Mouse (Mus musculus): ENCODE results near the gene Myo1e. TPM values are rescaled to one million over a fixed set of nuclear protein-coding genes. Genes with fewer than 3 reads are reported as not detected.

Myo1e gene
- polyA plus RNA-seq, 1 experiment from 2014 or later = 18.9 TPM

- H3K4me1 ChIP-seq = peaks cover 10% of the 10 kb centered on the region; the same call in 1 of the 2 replicates
- no peaks in the 10 kb centered on the region for H3K9me3 ChIP-seq (replicated peaks)
- H3K36me3 ChIP-seq = no peaks in the 10 kb centered on the region
- no peak overlapping the region for H3K4me3 ChIP-seq
- no peak overlapping the region for H3K27ac ChIP-seq
- no peaks in the 10 kb centered on the region for H3K27me3 ChIP-seq (ENCODE audit: low read depth, poor library complexity, severe bottlenecking)
- 87% methylated on average over 4 of the region's 4 CpGs for WGBS
- DNase-seq (ENCODE audit: low spot score) = no peak
These were observed 76.0 kb downstream of the Myo1e start for GRCm38 (mm10) chr9:70283151-70283550.

- Histone ChIP-seq H3K27me3 (ENCODE audit: low read depth, poor library complexity, severe bottlenecking) (no peaks in the 10 kb centered on the region), H3K9me3 (replicated peaks) (no peaks in the 10 kb centered on the region), H3K36me3 (no peaks in the 10 kb centered on the region), H3K4me3 (no peak overlapping the region), H3K27ac (no peak overlapping the region), H3K4me1 (peaks cover 10% of the 10 kb centered on the region; the same call in 1 of the 2 replicates)
- 85% methylated on average over 7 of the region's 7 CpGs for WGBS
- DNase-seq (ENCODE audit: low spot score) = no peak
These were observed 77.5 kb downstream of the Myo1e start for GRCm38 (mm10) chr9:70284584-70285140.

GRCm38 (mm10) chr9:70290785-70291184 lies 83.6 kb downstream of the Myo1e start:
- no peak for DNase-seq (ENCODE audit: low spot score)
- H3K4me1 ChIP-seq = peaks cover 18% of the 10 kb centered on the region
- H3K27ac ChIP-seq = no peak overlapping the region
- H3K27me3 ChIP-seq (ENCODE audit: low read depth, poor library complexity, severe bottlenecking) = no peaks in the 10 kb centered on the region
- H3K9me3 ChIP-seq (replicated peaks) = no peaks in the 10 kb centered on the region
- no peak overlapping the region for H3K4me3 ChIP-seq
- 79% methylated on average over 10 of the region's 10 CpGs for WGBS
- H3K36me3 ChIP-seq = no peaks in the 10 kb centered on the region

GRCm38 (mm10) chr9:70296916-70297315 lies 89.8 kb downstream of the Myo1e start:
- 25% methylated on average over 2 of the region's 2 CpGs for whole genome bisulfite sequencing
- H3K27me3 ChIP-seq (ENCODE audit: low read depth, poor library complexity, severe bottlenecking) = no peaks in the 10 kb centered on the region
- no peak overlapping the region for H3K4me3 ChIP-seq
- H3K4me1 ChIP-seq = peaks cover 13% of the 10 kb centered on the region
- DNase-seq (ENCODE audit: low spot score) = no peak
- H3K9me3 ChIP-seq (replicated peaks) = no peaks in the 10 kb centered on the region
- H3K27ac ChIP-seq = no peak overlapping the region
- peaks cover 15% of the 10 kb centered on the region for H3K36me3 ChIP-seq

GRCm38 (mm10) chr9:70298221-70298620 lies 91.1 kb downstream of the Myo1e start:
- H3K4me3 ChIP-seq = no peak overlapping the region
- H3K4me1 ChIP-seq = peaks cover 13% of the 10 kb centered on the region
- peaks cover 25% of the 10 kb centered on the region for H3K36me3 ChIP-seq
- H3K27ac ChIP-seq = 0 out of 2 replicates have a peak overlapping the region, but pooled peaks have one; percentile 4
- H3K27me3 ChIP-seq (ENCODE audit: low read depth, poor library complexity, severe bottlenecking) = no peaks in the 10 kb centered on the region
- 80% methylated on average over 7 of the region's 7 CpGs for WGBS
- H3K9me3 ChIP-seq (replicated peaks) = no peaks in the 10 kb centered on the region
- DNase-seq (ENCODE audit: low spot score) = no peak

- 94% methylated on average over 5 of the region's 5 CpGs for WGBS
- H3K9me3 ChIP-seq (replicated peaks) = no peaks in the 10 kb centered on the region
- no peak overlapping the region for H3K4me3 ChIP-seq
- H3K36me3 ChIP-seq = peaks cover 25% of the 10 kb centered on the region
- no peak overlapping the region for H3K27ac ChIP-seq
- H3K27me3 ChIP-seq (ENCODE audit: low read depth, poor library complexity, severe bottlenecking) = no peaks in the 10 kb centered on the region
- H3K4me1 ChIP-seq = peaks cover 13% of the 10 kb centered on the region
- DNase-seq (ENCODE audit: low spot score) = no peak
These were observed 93.6 kb downstream of the Myo1e start for GRCm38 (mm10) chr9:70300705-70301104.

- H3K27me3 ChIP-seq (ENCODE audit: low read depth, poor library complexity, severe bottlenecking) = no peaks in the 10 kb centered on the region
- H3K9me3 ChIP-seq (replicated peaks) = no peaks in the 10 kb centered on the region
- no peak for DNase-seq (ENCODE audit: low spot score)
- H3K27ac ChIP-seq = no peak overlapping the region
- WGBS = 96% methylated on average over 6 of the region's 6 CpGs
- H3K4me1 ChIP-seq = peaks cover 13% of the 10 kb centered on the region
- no peak overlapping the region for H3K4me3 ChIP-seq
- peaks cover 25% of the 10 kb centered on the region for H3K36me3 ChIP-seq
These were observed 94.4 kb downstream of the Myo1e start for GRCm38 (mm10) chr9:70301598-70301997.

GRCm38 (mm10) chr9:70304901-70305300 lies 97.8 kb downstream of the Myo1e start:
- Histone ChIP-seq H3K36me3 (peaks cover 19% of the 10 kb centered on the region), H3K9me3 (replicated peaks) (no peaks in the 10 kb centered on the region), H3K4me3 (no peak overlapping the region), H3K27me3 (ENCODE audit: low read depth, poor library complexity, severe bottlenecking) (no peaks in the 10 kb centered on the region), H3K27ac (no peak overlapping the region), H3K4me1 (peaks cover 16% of the 10 kb centered on the region)
- no peak for DNase-seq (ENCODE audit: low spot score)
- WGBS = 94% methylated on average over 8 of the region's 8 CpGs

GRCm38 (mm10) chr9:70310046-70310445 lies 102.9 kb downstream of the Myo1e start:
- H3K27ac ChIP-seq = no peak overlapping the region
- DNase-seq (ENCODE audit: low spot score) = no peak
- H3K4me3 ChIP-seq = no peak overlapping the region
- peaks cover 18% of the 10 kb centered on the region for H3K4me1 ChIP-seq
- H3K9me3 ChIP-seq (replicated peaks) = no peaks in the 10 kb centered on the region
- H3K27me3 ChIP-seq (ENCODE audit: low read depth, poor library complexity, severe bottlenecking) = no peaks in the 10 kb centered on the region
- H3K36me3 ChIP-seq = peaks cover 5% of the 10 kb centered on the region; the same call in 1 of the 2 replicates
- WGBS = 79% methylated on average over 1 of the region's 1 CpGs

- no peak overlapping the region for H3K4me3 ChIP-seq
- H3K27ac ChIP-seq = no peak overlapping the region
- H3K9me3 ChIP-seq (replicated peaks) = no peaks in the 10 kb centered on the region
- DNase-seq (ENCODE audit: low spot score) = no peak
- 0 out of 2 replicates have a peak, but pooled peaks cover 3% of the 10 kb centered on the region for H3K4me1 ChIP-seq
- peaks cover 5% of the 10 kb centered on the region; the same call in 1 of the 2 replicates for H3K36me3 ChIP-seq
- no peaks in the 10 kb centered on the region for H3K27me3 ChIP-seq (ENCODE audit: low read depth, poor library complexity, severe bottlenecking)
- 98% methylated on average over 1 of the region's 1 CpGs for WGBS
These were observed 106.9 kb downstream of the Myo1e start for GRCm38 (mm10) chr9:70314019-70314418.

- Histone ChIP-seq H3K4me3 (no peak overlapping the region), H3K9me3 (replicated peaks) (no peaks in the 10 kb centered on the region), H3K4me1 (0 out of 2 replicates have a peak, but pooled peaks cover 3% of the 10 kb centered on the region), H3K27me3 (ENCODE audit: low read depth, poor library complexity, severe bottlenecking) (no peaks in the 10 kb centered on the region), H3K27ac (no peak overlapping the region), H3K36me3 (peaks cover 5% of the 10 kb centered on the region; the same call in 1 of the 2 replicates)
- DNase-seq (ENCODE audit: low spot score) = no peak
- 77% methylated on average over 4 of the region's 4 CpGs for WGBS
These were observed 108.0 kb downstream of the Myo1e start for GRCm38 (mm10) chr9:70315130-70315529.

GRCm38 (mm10) chr9:70318601-70319000 lies 111.5 kb downstream of the Myo1e start:
- no peak overlapping the region for H3K4me3 ChIP-seq
- H3K9me3 ChIP-seq (replicated peaks) = no peaks in the 10 kb centered on the region
- H3K4me1 ChIP-seq = 0 out of 2 replicates have a peak, but pooled peaks cover 3% of the 10 kb centered on the region
- H3K27ac ChIP-seq = no peak overlapping the region
- 78% methylated on average over 3 of the region's 3 CpGs for WGBS
- DNase-seq (ENCODE audit: low spot score) = no peak
- H3K36me3 ChIP-seq = 0 out of 2 replicates have a peak, but pooled peaks cover 3% of the 10 kb centered on the region
- no peaks in the 10 kb centered on the region for H3K27me3 ChIP-seq (ENCODE audit: low read depth, poor library complexity, severe bottlenecking)

- Histone ChIP-seq H3K4me3 (no peak overlapping the region), H3K27me3 (ENCODE audit: low read depth, poor library complexity, severe bottlenecking) (no peaks in the 10 kb centered on the region), H3K9me3 (replicated peaks) (no peaks in the 10 kb centered on the region), H3K4me1 (no peaks in the 10 kb centered on the region), H3K27ac (no peak overlapping the region), H3K36me3 (peaks cover 9% of the 10 kb centered on the region; the same call in 1 of the 2 replicates)
- no peak for DNase-seq (ENCODE audit: low spot score)
- 86% methylated on average over 4 of the region's 4 CpGs for WGBS
These were observed 117.2 kb downstream of the Myo1e start for GRCm38 (mm10) chr9:70324336-70324735.

Data from limb, embryonic 10.5 days (tissue).